Mouse (Mus musculus): ENCODE measurements at regions not wholly inside any gene's neighbourhood (a gene's known extent, or its start where the extent isn't known, plus 50 kb on each side); places are given as distances from the start of the nearest gene placed in this dataset.

GRCm38 (mm10) chr13:90510479-90510878 lies 394.7 kb downstream of the Atp6ap1l start:
- TF ChIP-seq POLR2A (IDR thresholded peaks at IDR 0.05; ENCODE audit: low read depth, low read length), result no peak
- no peak for TF ChIP-seq CTCF (IDR thresholded peaks at IDR 0.05; ENCODE audit: borderline replicate concordance, insufficient read depth, low read length)

Data from embryonic fibroblast, embryonic 13.5 days (primary cell).